Mouse (Mus musculus) CD4-positive, CD25-positive, alpha-beta regulatory T cell (primary cell): ENCODE data around the gene Gmip. TPM values are rescaled to one million over a fixed set of nuclear protein-coding genes. Genes with fewer than 3 reads are reported as not detected.

Source experiments
- polyA plus RNA-seq: library from polyadenylated mRNA; unstranded; fragments of 100-300 nt; shearing (Covaris generic); gene quantifications from one replicate; pipeline ENCODE4 v1.2.1, GENCODE M21; 2017

Gene Gmip
- polyA plus RNA-seq: 154 TPM

DNA sequence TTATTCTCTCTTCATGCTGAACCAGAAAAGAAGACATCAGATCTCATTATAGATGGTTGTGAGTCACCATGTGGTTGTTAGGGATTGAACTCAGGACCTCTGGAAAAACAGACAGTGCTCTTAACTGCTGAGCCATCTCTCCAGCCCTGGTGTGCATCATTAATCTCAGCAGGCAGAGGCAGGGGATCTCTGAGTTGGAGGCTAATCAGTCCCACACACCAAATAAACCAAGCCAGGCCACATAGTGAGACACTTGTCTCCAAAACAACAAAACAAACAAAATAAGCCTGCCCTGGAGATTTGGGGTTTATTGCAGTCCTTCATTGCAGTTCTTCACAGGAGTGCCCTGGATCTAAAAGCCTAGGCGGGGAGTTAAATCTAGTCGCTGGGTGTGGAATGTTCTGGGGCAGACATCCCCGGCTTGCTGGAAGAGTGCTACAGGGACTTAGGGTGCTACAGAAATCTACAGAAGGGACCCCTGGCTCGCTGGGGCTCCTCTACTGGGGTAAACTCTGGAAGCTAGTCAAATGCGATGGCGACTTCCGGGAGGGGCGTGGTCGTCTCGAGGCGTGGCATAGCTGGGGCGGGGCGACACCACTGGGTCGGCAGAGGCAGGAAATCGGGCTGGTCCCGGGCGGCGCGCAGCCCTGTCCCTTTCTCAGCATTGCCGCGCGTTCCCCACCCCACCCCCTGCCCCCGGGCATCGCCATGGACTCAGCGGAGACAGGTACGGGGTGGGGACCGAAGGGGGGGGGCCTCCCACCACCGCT, at the start of gene Gmip:
TSS of gene Gmip (plus strand) at position 586 of the 770 bp plus-strand sequence.

DNA sequence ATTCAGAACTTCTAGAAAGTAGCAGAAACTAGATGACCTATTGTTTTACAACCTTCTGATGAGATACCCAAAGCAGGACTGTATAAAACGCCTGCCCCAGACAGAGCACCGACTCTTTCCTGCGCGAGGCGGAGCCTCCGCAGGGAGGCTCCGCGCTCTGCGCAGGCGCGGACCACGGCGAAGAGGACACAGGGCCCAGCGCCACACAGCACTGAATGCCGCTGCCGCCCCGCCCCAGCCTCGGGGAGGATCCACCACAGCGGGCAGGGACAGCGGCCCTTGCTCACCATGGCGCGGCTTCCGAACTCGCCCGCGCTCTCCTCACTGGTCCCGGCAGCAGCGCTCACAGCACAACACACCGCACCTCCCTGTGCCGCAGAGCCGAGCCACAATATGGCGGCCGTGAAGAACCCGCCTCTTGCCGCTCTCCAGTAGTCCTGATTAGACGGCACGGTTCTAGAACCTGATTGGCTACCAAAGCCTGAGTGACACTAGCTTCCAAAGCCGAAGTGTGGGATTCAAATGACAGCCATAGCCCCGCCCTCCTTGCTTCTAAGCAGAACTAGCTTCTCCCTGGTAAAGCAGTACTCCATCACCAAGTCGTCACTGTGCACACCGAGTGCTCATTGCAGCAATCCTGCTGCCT, 33.9 kb upstream of the Gmip start, which contains the start of gene Gm20422:
TSS of gene Gm20422 (minus strand) at position 384 of the 646 bp plus-strand sequence.

DNA sequence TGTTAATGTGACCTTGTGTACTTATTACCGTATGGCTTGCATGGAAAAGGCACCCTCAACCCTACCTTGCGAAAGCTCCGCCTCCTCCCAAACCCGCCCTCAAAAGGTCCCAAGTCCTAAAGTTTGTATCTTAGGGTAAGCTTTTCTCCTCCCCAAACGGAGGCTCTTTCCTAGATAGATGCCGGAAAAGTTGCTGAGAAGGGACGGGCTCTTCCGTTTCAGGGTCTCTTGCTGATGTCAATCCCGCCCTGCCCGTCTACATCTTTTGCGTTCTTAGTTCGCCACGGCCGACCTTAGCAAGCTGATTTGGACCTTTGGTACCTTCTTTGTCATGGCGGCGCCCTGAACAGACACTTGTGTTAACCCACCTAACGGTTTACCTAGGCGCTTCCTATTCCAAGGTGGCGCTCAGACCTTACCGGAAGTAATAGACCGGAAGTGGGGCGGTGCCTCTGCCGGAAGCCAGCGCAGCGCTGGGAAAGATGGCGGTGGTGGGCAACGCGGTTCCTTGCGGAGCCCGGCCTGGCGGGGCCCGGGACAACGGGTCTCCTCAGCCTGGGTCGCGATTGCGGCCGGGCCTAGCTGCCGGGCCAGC, 17.6 kb upstream of the Gmip start, which contains the start of the genes Atp13a1 and Zfp866:
TSS of gene Atp13a1 (plus strand) at position 391 of the 595 bp plus-strand sequence.
TSS of gene Zfp866 (minus strand) at position 406 of the 595 bp plus-strand sequence.

DNA sequence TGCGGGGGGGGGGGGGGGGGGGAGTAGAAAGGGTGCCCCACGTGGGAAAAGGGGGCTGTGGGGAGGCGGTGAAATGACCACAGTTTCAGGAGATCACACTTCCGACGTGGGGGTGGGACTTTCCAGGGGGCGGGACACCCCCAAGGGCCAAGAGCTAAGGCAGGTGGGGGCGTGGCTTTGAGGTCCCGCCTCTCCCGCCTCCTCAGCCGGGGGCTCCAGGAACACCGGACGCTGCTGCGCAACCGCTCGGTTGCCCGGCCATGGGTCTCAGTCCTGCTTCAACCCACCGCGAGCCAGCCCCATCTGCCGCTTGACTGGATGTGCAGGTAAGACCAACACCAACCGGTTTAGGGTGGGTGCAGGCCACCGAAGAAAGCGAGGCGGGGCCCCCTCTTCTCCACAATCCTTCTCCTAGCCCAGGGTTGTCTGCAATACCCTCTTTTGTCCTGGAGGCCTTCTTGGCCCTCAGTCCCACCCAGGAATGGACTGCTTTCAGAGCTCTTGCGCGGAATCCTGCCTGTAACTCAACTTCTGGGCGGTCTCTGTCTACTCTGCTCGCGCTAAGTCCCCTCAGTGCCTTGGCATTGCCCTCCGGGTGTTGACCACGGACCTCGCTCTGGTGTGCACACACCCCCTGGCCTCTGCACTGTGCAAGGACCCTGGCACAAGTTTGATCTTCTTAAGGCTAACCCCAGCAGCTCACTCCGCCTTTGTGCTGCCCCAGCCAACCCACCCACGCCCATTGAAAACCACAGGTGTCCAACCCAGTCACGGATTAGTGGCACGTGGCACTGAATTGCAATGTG, 14.1 kb downstream of the Gmip start, which contains the start of gene Lpar2:
TSS of gene Lpar2 (plus strand) at position 44 of the 806 bp plus-strand sequence.

DNA sequence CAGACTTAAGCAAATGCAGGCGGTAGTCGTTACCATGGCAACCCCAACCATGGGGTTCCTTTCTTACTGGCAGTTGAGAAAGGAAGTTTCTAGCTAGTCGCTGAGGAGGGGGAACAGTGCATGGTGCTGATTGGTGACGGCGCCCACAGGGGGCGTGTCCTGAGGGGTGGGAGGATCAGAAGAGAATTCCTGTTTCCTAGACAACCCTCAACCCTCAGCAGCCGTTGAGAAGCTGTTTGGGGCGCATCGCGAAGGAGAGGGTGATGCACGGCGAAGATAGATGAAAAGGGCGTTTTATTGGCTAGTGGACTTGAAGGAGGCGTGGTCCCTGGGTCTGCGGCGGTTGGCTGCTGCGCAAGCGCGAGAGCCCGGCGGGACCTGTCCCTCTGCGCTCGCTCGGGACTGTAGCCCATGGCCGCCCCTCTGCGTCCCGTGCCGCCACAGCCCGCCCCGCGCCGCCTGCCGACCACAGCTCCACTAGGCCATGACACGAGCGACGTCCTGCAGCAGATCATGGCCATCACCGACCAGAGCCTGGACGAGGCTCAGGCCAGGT, 23.9 kb downstream of the Gmip start, which contains the start of gene Pbx4:
TSS of gene Pbx4 (plus strand) at position 194 of the 556 bp plus-strand sequence.

Other genes with a start within 250 kb of the Gmip start
- gene Zfp868, start 183.1 kb upstream of the Gmip start, polyA plus RNA-seq: 28.5 TPM
- 0.77 TPM for gene Zfp964, start 154.2 kb upstream of the Gmip start, polyA plus RNA-seq
- 65.9 TPM for gene Zfp869, start 98.0 kb upstream of the Gmip start, polyA plus RNA-seq
- 8.4 TPM for gene Zfp963, start 58.7 kb upstream of the Gmip start, polyA plus RNA-seq
- gene Gm20422, start 33.8 kb upstream of the Gmip start, polyA plus RNA-seq: not detected
- 112 TPM for gene Atp13a1, start 17.5 kb upstream of the Gmip start, polyA plus RNA-seq
- 30.3 TPM for gene Zfp866, start 17.5 kb upstream of the Gmip start, polyA plus RNA-seq
- 0.28 TPM for gene Lpar2, start 13.8 kb downstream of the Gmip start, polyA plus RNA-seq
- 19.4 TPM for gene Pbx4, start 23.8 kb downstream of the Gmip start, polyA plus RNA-seq
- gene Cilp2, start 79.0 kb downstream of the Gmip start, polyA plus RNA-seq: 0.14 TPM
- 4.1 TPM for gene Tssk6, start 93.5 kb downstream of the Gmip start, polyA plus RNA-seq
- gene Ndufa13, start 93.9 kb downstream of the Gmip start, polyA plus RNA-seq: 163 TPM
- 3.1 TPM for gene Yjefn3, start 94.0 kb downstream of the Gmip start, polyA plus RNA-seq
- gene Gatad2a, start 187.7 kb downstream of the Gmip start, polyA plus RNA-seq: 125 TPM
- 104 TPM for gene Mau2, start 234.1 kb downstream of the Gmip start, polyA plus RNA-seq
- gene Sugp1, start 234.1 kb downstream of the Gmip start, polyA plus RNA-seq: 68.9 TPM